ENCODE assay signal across 8 mouse cellular contexts in genomic region chr12:112576341-112576740, GRCm38 (mm10). TPM values are rescaled to one million over a fixed set of nuclear protein-coding genes. Genes with fewer than 3 reads are reported as not detected.
DNase-seq lines count a peak whose midpoint lies in the region; ATAC-seq and TF ChIP-seq lines count a peak whose summit lies in the region.

No protein-coding gene starts in this region.

- WGBS in heart, embryonic 15.5 days: 23% methylated on average over 6 of the region's 6 CpGs

- TF ChIP-seq CTCF in layer of hippocampus, adult 2 months (conservative IDR thresholded peaks at IDR 0.05): no peak

- peak; percentile 61 to 82 for DNase-seq in layer of hippocampus, adult 2 months (ENCODE audit: low spot score in 2 of 2)
- no peak for DNase-seq in layer of hippocampus, adult 9-10 months (ENCODE audit: low spot score)
- DNase-seq in brain, adult 2 months (ENCODE audit: low read depth, low spot score): peak; percentile 94
- DNase-seq in MN1 (ENCODE audit: low spot score): no peak
- DNase-seq in cerebellum, adult 11-12 months: no peak
- DNase-seq in cerebellum, adult 8-10 months: no peak

- peak overlapping the region; percentile 42 for H3K4me2 ChIP-seq in heart, embryonic 15.5 days
- H3K4me2 ChIP-seq in myocyte (ENCODE audit: low read depth): peak overlapping the region; percentile 88

- H3ac ChIP-seq in myocyte (ENCODE audit: control insufficient read depth, insufficient read length): no peak overlapping the region

- peak overlapping the region; percentile 44; the same call in 1 of the 2 replicates for H3K9ac ChIP-seq in heart, embryonic 15.5 days

- H3K27me3 ChIP-seq in heart, embryonic 15.5 days: 0 out of 2 replicates have a peak, but pooled peaks cover 1% of the 10 kb centered on the region
- H3K27me3 ChIP-seq in myocyte (ENCODE audit: control insufficient read depth, insufficient read depth, insufficient read length): no peaks in the 10 kb centered on the region

- no peaks in the 10 kb centered on the region for H3K9me3 ChIP-seq in heart, embryonic 15.5 days (replicated peaks)

- no peaks in the 10 kb centered on the region for H3K79me2 ChIP-seq in myocyte (ENCODE audit: control insufficient read depth, insufficient read depth)

- ATAC-seq in heart, embryonic 15.5 days (replicated peaks; ENCODE audit: insufficient number of reproducible peaks, insufficient read depth, low FRiP score, low read depth): peak; percentile 61

- peak overlapping the region; percentile 43; the same call in 1 of the 2 replicates for H3K27ac ChIP-seq in layer of hippocampus, adult 2 months
- H3K27ac ChIP-seq in heart, embryonic 15.5 days: peak overlapping the region; percentile 88

- peaks cover 43% of the 10 kb centered on the region for H3K4me1 ChIP-seq in heart, embryonic 15.5 days (replicated peaks)

- no peak for TF ChIP-seq POLR2A in myocyte (IDR thresholded peaks at IDR 0.05; ENCODE audit: insufficient read length, low read depth)

- H3K4me3 ChIP-seq in layer of hippocampus, adult 2 months: no peak overlapping the region
- no peak overlapping the region for H3K4me3 ChIP-seq in heart, embryonic 15.5 days
- H3K4me3 ChIP-seq in myocyte: no peak overlapping the region

- H3K36me3 ChIP-seq in heart, embryonic 15.5 days: no peaks in the 10 kb centered on the region
- no peaks in the 10 kb centered on the region for H3K36me3 ChIP-seq in myocyte (ENCODE audit: control insufficient read depth, insufficient read depth)

TF ChIP-seq in myocyte, 11 proteins besides CTCF, POLR2A, EP300 and RAD21:
- peak; percentile 26 to 77 (median 30) for TF ChIP-seq MYOG (IDR thresholded peaks at IDR 0.05; ENCODE audit: control insufficient read depth in 1 of 3, insufficient read depth in 1 of 3, insufficient read length in 2 of 3, low read depth in 2 of 3)
- TF ChIP-seq MYOD1 (IDR thresholded peaks at IDR 0.05; ENCODE audit: control insufficient read depth in 1 of 3, insufficient read length in 2 of 3, low read depth in 2 of 3): peak; percentile 19 to 76 (median 67)
- TF ChIP-seq REST (IDR thresholded peaks at IDR 0.05; ENCODE audit: insufficient read depth, insufficient read length): no peak

RNA-seq across cellular contexts. Expression of gene Inf2, which starts 12.2 kb away (rescaled TPM):
- total RNA-seq in layer of hippocampus, adult 2 months (2021): 100 to 1,000 TPM; 131 to 138 TPM
- polyA plus RNA-seq in heart, embryonic 15.5 days (2015; fragmentation: Nextera tagmentation; extraction: Ambion mirVana): 3.1 and 3.4 TPM in 2 replicates
- 70.1 TPM for polyA plus RNA-seq in myocyte (2012; fragmentation: generic; extraction: Trizol)

RNA-seq across cellular contexts. Expression of gene Adssl1, which starts 43.5 kb away (rescaled TPM):
- 10 to 100 TPM; 10.1 to 10.6 TPM for total RNA-seq in layer of hippocampus, adult 2 months (2021)
- polyA plus RNA-seq in heart, embryonic 15.5 days (2015; fragmentation: Nextera tagmentation; extraction: Ambion mirVana): 85.8 and 93.7 TPM in 2 replicates
- 202 TPM for polyA plus RNA-seq in myocyte (2012; fragmentation: generic; extraction: Trizol)

RNA-seq across cellular contexts. Expression of gene Tmem179, which starts 59.8 kb away (rescaled TPM):
- 100 to 1,000 TPM; 116 to 121 TPM for total RNA-seq in layer of hippocampus, adult 2 months (2021)
- 0.39 and 0.99 TPM in 2 replicates for polyA plus RNA-seq in heart, embryonic 15.5 days (2015; fragmentation: Nextera tagmentation; extraction: Ambion mirVana)
- polyA plus RNA-seq in myocyte (2012; fragmentation: generic; extraction: Trizol): 0.01 TPM

Comparison
In these comparisons a context has a peak if more than half of its experiments do, and no peak if none do; other contexts are left out.
1. DNase-seq: peak in layer of hippocampus, adult 2 months (2 of 2) and brain, adult 2 months (single experiment); none in layer of hippocampus, adult 9-10 months (single experiment), MN1 (single experiment), cerebellum, adult 11-12 months (single experiment) and cerebellum, adult 8-10 months (single experiment).
2. RNA of gene Inf2, which starts 12.2 kb away (polyA plus RNA-seq): 70.1 TPM in myocyte (single experiment); 3.1 to 3.4 TPM in heart, embryonic 15.5 days; every median in the first group is over 10 times any median in the second.